Mouse (Mus musculus): Measurements from ENCODE around the gene Fmn2.

Gene Fmn2

DNA sequence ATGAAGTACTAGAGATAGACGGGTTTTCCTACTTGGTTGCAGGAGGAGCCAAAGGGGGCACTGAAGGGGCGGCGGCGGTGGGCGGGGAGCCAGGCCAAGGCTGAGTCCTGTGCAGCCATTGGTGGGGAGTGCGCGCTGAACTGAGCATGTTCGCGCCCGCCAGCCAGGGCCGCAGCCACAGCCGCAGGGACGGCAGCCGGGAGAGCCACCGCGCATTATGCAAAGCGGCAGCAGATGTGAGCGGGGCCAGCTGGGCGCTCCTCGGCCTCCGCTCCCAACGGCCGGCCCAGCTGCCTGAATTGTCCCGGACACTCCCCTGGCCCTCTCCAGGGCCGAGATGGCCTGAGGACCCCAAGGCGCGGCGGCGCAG is at the start of gene Fmn2:
TSS of gene Fmn2 (plus strand) at position 165 of the 370 bp plus-strand sequence.
- no peak for DNase-seq (ENCODE audit: low spot score)

GRCm38 (mm10) chr1:174455100-174455499 is 46.5 kb upstream of the Fmn2 start:
- no peak for DNase-seq (ENCODE audit: low spot score)

DNA sequence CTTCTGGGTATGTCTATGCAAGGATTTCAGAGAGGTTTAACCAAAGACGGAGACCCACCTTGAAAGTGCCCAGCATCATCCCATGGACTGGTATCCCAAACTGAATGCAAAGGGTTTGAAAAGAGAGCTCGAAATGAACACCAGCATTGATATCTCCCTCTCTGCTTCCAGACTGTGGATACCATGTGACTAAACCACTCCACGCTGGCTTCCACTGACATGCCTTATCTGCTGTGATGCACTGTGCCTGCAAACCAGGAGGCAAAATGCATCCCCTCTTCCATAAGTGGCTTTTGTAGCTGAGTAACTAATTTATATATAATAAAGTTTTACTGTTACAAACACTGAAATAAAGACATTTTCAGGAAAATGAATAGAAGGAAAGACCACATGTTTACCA is 36.2 kb upstream of the Fmn2 start:
- no peak for DNase-seq (ENCODE audit: low spot score)

DNA sequence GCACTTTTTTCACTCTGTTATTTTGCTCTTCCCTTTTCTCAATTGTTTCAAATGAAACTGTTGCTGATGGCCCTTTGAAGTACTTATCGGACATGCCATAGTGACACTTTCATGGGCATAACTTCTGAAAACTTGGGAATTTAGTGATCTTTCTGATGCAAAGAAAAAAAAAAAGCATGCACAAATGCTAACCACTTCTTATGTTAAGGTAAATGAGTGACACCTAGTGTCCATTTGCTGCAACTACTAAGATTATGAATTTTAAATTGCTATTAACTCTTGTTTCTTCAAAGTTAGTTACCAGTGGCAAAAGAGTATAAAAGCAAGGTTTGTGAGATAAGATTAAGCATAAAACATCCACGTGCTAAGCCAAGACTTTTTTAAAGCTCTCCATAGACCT is 35.4 kb upstream of the Fmn2 start:
- DNase-seq (ENCODE audit: low spot score), result peak; percentile 15

GRCm38 (mm10) chr1:174469736-174470135 is 31.9 kb upstream of the Fmn2 start:
- no peak for DNase-seq (ENCODE audit: low spot score)

DNA sequence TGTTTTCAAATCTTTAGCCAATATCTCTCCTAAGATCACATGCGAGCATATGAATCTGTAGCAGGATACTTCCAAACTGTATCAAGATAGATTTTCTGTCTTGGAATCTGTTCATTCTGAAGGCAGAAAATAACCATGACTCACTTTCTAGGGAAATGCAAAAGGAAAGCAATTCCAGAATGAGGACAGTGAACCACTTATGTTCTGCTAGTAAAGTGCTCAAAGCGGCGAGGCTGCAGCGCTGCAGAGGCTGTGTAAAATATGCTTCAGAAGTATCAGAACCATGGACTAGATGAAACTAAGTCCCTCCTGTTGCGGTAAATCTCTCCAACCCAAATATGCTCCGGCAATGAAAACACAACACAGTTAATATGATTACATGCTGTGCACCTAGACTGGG is 19.1 kb upstream of the Fmn2 start:
- no peak for DNase-seq (ENCODE audit: low spot score)

DNA sequence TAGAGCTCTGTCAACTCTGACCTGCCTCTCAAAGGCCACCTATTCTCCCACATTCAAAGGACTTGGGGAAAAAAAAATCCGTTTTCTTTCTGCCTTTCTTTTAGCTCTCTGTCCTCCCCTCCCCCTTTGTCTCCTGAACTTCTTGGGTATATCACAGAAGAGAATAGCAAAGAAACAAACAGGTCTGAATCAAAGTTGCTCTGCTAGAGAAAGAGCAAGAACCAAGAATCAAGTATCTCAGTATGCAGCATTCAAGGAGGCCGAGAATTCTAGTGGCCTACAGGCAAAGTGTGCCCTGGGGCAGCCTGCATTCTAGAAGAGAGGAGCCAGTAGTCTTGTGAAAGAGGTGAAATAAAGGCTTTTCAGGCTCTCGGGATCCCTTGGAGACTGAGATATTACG is 1.6 kb upstream of the Fmn2 start:
- no peak for DNase-seq (ENCODE audit: low spot score)

DNA sequence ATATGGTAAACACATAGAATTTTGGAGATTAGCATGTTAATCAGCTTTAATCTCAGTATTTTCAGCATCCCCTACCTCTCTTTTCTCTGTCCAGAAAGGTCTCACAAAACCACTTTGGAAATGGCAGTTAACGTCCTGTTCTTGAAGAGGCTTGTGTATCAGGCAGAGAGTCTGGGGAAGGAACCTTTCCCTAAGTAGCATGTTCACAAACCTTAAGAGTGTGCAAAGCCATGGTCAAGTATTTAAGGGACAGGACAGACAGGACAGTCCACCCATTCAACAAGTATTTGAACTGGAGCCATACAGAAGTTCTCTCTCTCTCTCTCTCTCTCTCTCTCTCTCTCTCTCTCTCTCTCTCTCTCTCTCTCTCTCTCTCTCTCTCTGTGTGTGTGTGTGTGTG is 614 bp upstream of the Fmn2 start:
- no peak for DNase-seq (ENCODE audit: low spot score)

- no peak for DNase-seq (ENCODE audit: low spot score)
Measured at GRCm38 (mm10) chr1:174502031-174502845, 613 bp downstream of the Fmn2 start.

- DNase-seq (ENCODE audit: low spot score), result no peak
Measured at GRCm38 (mm10) chr1:174502846-174503745, 1.5 kb downstream of the Fmn2 start.

- no peak for DNase-seq (ENCODE audit: low spot score)
Measured at GRCm38 (mm10) chr1:174508571-174509110, 7.0 kb downstream of the Fmn2 start.

GRCm38 (mm10) chr1:174513419-174513818 is 11.8 kb downstream of the Fmn2 start:
- DNase-seq (ENCODE audit: low spot score), result no peak

GRCm38 (mm10) chr1:174521976-174522770 is 20.5 kb downstream of the Fmn2 start:
- no peak for DNase-seq (ENCODE audit: low spot score)

GRCm38 (mm10) chr1:174522809-174523511 is 21.3 kb downstream of the Fmn2 start:
- DNase-seq (ENCODE audit: low spot score), result no peak

DNA sequence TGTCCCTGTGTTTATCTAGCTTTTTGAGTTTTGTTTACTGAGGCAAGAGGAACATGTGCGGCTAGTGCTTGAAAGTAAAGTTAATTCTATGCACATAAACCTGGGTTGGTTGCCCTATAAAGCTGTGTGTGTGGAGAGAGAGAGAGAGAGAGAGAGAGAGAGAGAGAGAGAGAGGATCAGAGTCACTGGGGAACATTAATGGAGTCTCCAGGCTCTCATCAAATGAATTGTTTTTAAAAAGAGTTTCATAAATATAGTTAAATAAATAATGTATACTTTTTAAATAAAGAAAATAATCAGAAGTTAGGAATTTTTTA is 21.8 kb downstream of the Fmn2 start:
- no peak for DNase-seq (ENCODE audit: low spot score)

DNA sequence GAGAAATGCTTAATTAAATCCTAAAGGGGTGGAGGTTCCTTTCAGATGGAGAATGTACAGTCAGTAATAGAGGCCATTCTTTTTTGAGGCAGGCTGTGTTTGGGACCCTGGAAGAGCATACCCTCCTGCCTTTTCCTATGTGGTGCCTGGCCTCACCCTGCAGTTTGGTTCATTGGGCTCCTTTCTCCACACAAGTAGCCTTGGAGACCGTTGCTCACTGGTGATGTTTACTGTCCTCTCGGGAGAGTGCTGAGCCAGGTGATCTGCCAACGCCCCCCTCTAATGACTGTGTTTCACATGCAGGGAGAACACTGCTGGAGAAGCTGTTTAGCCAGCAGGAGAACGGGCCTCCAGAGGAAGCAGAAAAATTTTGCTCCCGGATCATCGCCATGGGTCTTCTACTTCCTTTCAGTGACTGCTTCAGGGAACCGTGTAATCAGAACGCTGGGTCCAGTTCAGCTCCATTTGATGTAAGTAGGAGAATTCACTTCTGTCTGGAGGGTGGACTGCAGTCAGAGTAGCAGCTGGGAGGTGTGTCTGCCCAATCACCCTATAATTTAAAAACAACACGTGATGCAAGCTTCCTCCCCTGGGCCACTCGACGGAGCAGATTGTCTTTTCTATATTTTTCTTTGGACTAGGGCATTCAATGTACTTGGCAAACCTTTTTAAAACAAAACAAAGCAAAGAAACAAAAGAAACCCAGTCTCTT is 35.3 kb downstream of the Fmn2 start:
- no peak for DNase-seq (ENCODE audit: low spot score)

- DNase-seq (ENCODE audit: low spot score), result no peak
Measured at GRCm38 (mm10) chr1:174537491-174537890, 35.9 kb downstream of the Fmn2 start.

- DNase-seq (ENCODE audit: low spot score), result no peak
Measured at GRCm38 (mm10) chr1:174548291-174548690, 46.7 kb downstream of the Fmn2 start.

DNA sequence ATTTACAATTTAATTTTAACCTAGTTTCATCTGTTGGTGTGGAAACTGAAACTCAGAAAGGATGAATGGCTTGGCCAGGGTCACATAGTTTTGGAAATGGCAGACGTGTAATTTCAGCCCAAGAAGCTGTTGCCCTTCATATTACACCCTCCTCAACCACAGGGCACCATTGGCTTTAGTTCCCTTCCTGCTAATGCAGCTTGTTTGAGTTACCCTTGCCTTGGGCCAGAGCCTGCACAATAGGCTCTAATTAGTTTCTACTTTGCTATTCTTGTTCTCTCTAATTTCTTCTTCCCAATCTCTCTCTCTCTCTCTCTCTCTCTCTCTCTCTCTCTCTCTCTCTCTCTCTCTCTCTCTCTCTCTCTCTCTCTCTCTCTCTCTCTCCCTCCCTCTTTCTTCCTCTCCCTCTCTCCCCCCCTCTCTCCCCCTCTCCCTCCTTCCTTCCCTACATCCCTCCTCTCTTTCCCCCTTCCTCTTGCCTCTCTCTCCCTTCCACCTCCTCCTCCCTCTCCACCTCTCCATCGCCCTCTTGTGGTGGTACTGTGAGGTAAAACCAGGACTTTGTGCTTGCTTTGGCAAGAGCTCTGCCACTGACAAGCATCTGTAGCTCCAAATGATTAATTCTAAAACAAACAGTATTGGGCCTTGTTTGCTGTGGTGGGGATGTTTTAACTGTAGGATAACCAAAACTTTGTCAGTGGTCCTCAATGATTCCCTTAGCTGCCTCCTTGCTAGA is 51.8 kb downstream of the Fmn2 start:
- no peak for DNase-seq (ENCODE audit: low spot score)

- no peak for DNase-seq (ENCODE audit: low spot score)
Measured at GRCm38 (mm10) chr1:174555412-174555811, 53.8 kb downstream of the Fmn2 start.
